Mouse (Mus musculus): ENCODE measurements around the gene Tjap1. TPM values are rescaled to one million over a fixed set of nuclear protein-coding genes. Genes with fewer than 3 reads are reported as not detected.

Gene Tjap1
- total and polyA plus RNA-seq, 3 experiments = 12.9 to 41.2 TPM; not detected in 1

DNA sequence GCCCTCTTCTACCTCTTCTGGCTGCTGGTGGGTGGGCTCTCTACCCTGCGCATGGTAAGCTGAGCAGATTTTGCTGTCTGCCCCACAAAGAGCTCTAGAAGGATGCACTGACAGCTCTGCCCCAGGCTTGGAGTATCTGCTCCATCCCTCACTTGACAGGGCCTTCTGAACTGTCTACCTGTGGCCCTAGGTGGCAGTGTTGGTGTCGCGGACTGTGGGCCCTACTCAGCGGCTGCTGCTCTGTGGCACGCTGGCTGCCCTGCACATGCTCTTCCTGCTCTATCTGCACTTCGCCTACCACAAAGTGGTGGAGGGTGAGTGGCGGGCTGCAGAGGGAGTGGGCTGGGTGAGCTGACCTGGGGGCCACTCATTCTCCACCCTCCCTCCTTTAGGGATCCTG, 31.7 kb downstream of the Tjap1 start:
- peaks cover 2 to 12% of the 10 kb centered on the region in 2 experiments; a peak in 2 of 4 replicates for H3K36me3 ChIP-seq (ENCODE audit: control insufficient read depth in 1 of 2, insufficient read depth in 2 of 2, low read length in 2 of 2)
- peak in 1 of 3 experiments; percentile 23; a peak in 1 of 6 replicates for TF ChIP-seq CTCF (IDR thresholded peaks at IDR 0.05 in 2 of 3, conservative IDR thresholded peaks at IDR 0.05 in 1 of 3; ENCODE audit: control insufficient read depth in 1 of 3, insufficient read depth in 1 of 3, low read depth in 2 of 3, low read length in 3 of 3, poor library complexity in 1 of 3, severe bottlenecking in 1 of 3)
- TF ChIP-seq NELFE (IDR thresholded peaks at IDR 0.05; ENCODE audit: low read depth, low read length) = no peak
- no peaks in the 10 kb centered on the region for H3K27me3 ChIP-seq (ENCODE audit: control insufficient read depth in 1 of 2, insufficient read depth in 2 of 2, low read length in 2 of 2)
- H3K9me3 ChIP-seq (replicated peaks; ENCODE audit: insufficient read depth, low read length) = no peaks in the 10 kb centered on the region
- H3K27ac ChIP-seq (ENCODE audit: control insufficient read depth, low read depth, low read length) = no peak overlapping the region
- peaks cover 27% of the 10 kb centered on the region for H3K79me2 ChIP-seq (ENCODE audit: control insufficient read depth, insufficient read depth, low read length, poor library complexity)
- DNase-seq (ENCODE audit: low read depth, low spot score) = no peak
- H3K9ac ChIP-seq (ENCODE audit: control insufficient read depth, low read depth, low read length, poor library complexity, severe bottlenecking) = no peak overlapping the region
- H3K4me3 ChIP-seq (ENCODE audit: control insufficient read depth in 1 of 2, insufficient read depth in 1 of 2, low read depth in 2 of 2, low read length in 2 of 2) = no peak overlapping the region
- peaks cover 0 to 20% of the 10 kb centered on the region in 2 experiments; a peak in 2 of 4 replicates for H3K4me1 ChIP-seq (ENCODE audit: control insufficient read depth in 1 of 2, insufficient read depth in 2 of 2, low read length in 2 of 2)

DNA sequence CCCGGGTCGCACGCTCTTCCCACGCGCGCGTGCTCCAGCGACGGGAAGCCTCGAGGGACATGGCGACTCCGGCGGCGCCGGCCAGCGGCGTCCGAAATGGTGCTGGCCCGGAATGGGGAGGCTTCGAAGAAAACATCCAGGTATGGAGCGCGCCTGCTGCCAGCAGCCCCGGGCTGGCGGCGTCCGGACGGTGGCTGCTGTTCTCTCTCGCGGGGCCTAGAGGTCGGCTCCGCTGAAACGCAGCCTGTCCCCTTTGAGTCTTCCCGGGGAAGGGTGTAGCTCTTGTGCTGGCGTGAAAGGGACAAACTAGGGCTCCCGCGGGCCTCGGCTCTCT, 34.7 kb downstream of the Tjap1 start:
- H3K36me3 ChIP-seq (ENCODE audit: control insufficient read depth in 1 of 2, insufficient read depth in 2 of 2, low read length in 2 of 2) = peaks cover 3 to 14% of the 10 kb centered on the region in 2 experiments; a peak in 2 of 4 replicates
- H3K9me3 ChIP-seq (replicated peaks; ENCODE audit: insufficient read depth, low read length) = no peaks in the 10 kb centered on the region
- H3K27me3 ChIP-seq (ENCODE audit: control insufficient read depth in 1 of 2, insufficient read depth in 2 of 2, low read length in 2 of 2) = no peaks in the 10 kb centered on the region
- peaks cover 0 to 17% of the 10 kb centered on the region in 2 experiments; a peak in 2 of 4 replicates for H3K4me1 ChIP-seq (ENCODE audit: control insufficient read depth in 1 of 2, insufficient read depth in 2 of 2, low read length in 2 of 2)
- DNase-seq (ENCODE audit: low read depth, low spot score) = no peak
- peak overlapping the region; percentile 89 for H3K9ac ChIP-seq (ENCODE audit: control insufficient read depth, low read depth, low read length, poor library complexity, severe bottlenecking)
- H3K4me3 ChIP-seq (ENCODE audit: control insufficient read depth in 1 of 2, insufficient read depth in 1 of 2, low read depth in 2 of 2, low read length in 2 of 2) = peak overlapping the region; percentile 89 to 91
- TF ChIP-seq MAFK (IDR thresholded peaks at IDR 0.05; ENCODE audit: borderline replicate concordance, low read depth, low read length) (no peak), CHD1 (IDR thresholded peaks at IDR 0.05; ENCODE audit: low read depth, low read length) (no peak), POLR2AphosphoS2 (IDR thresholded peaks at IDR 0.05; ENCODE audit: low read length) (no peak), POLR2A (IDR thresholded peaks at IDR 0.05; ENCODE audit: control insufficient read depth in 1 of 2, insufficient read depth in 1 of 2, low read depth in 1 of 2, low read length in 2 of 2, poor library complexity in 1 of 2) (peak in 1 of 2 experiments; percentile 41; a peak in 2 of 4 replicates), EP300 (IDR thresholded peaks at IDR 0.05; ENCODE audit: low read depth in 1 of 2, low read length in 2 of 2) (0 out of 4 replicates have a peak, but pooled peaks of 1 of the 2 experiments have one; percentile 0)
- peaks cover 29% of the 10 kb centered on the region for H3K79me2 ChIP-seq (ENCODE audit: control insufficient read depth, insufficient read depth, low read length, poor library complexity)
- H3K27ac ChIP-seq (ENCODE audit: control insufficient read depth, low read depth, low read length) = peak overlapping the region; percentile 20; the same call in 1 of the 2 replicates

DNA sequence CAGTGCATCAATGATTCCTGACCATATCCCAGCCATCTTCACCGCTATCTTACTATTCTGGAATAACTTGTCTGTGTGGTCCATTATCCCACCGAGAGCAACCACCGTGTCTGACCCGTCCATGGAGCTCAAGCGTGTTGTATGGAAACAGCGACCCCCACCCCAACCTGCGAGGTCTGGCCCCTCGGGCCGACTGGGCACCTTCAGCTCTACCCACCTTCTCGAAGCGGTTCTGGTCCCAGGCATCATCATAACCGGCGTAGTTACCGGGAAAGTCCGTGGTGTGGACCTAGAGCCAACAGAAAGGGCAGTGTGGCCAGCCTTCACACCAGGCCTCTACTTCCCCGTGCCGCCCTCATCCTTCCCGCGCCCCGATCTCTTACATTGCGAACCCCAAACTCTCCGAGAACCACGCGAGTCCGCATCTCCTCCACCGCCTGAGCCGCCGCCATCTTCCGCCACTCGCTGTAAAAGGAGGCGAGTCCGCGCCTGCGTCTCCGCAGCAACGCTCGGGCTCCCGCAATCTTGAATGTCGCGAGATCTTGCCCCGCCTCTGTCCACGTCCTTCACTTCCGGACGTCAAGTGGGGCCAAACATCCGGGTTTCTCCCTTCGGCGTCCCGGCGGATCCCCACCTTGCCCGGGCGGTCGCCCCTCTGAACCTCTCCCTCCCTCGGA, 35.2 kb downstream of the Tjap1 start, which contains the start of the genes Polr1c and Yipf3:
Gene Polr1c (minus strand): TSS at position 543 of the 677 bp plus-strand sequence.
Gene Yipf3 (plus strand): TSS at position 569 of the 677 bp plus-strand sequence.
- Histone ChIP-seq H3K27ac (ENCODE audit: control insufficient read depth, low read depth, low read length) (peak within 1 kb of the TSS; percentile 48), H3K4me3 (ENCODE audit: control insufficient read depth in 1 of 2, insufficient read depth in 1 of 2, low read depth in 2 of 2, low read length in 2 of 2) (peak within 1 kb of the TSS; percentile 89 to 91), H3K36me3 (ENCODE audit: control insufficient read depth in 1 of 2, insufficient read depth in 2 of 2, low read length in 2 of 2) (peaks cover 3 to 14% of the 10 kb centered on the region in 2 experiments; a peak in 3 of 4 replicates), H3K4me1 (ENCODE audit: control insufficient read depth in 1 of 2, insufficient read depth in 2 of 2, low read length in 2 of 2) (peaks cover 0 to 14% of the 10 kb centered on the region in 2 experiments; a peak in 2 of 4 replicates), H3K27me3 (ENCODE audit: control insufficient read depth in 1 of 2, insufficient read depth in 2 of 2, low read length in 2 of 2) (no peaks in the 10 kb centered on the region), H3K9ac (ENCODE audit: control insufficient read depth, low read depth, low read length, poor library complexity, severe bottlenecking) (peak within 1 kb of the TSS; percentile 89), H3K79me2 (ENCODE audit: control insufficient read depth, insufficient read depth, low read length, poor library complexity) (peaks cover 29% of the 10 kb centered on the region), H3K9me3 (replicated peaks; ENCODE audit: insufficient read depth, low read length) (no peaks in the 10 kb centered on the region)
- peak; percentile 96 for DNase-seq (ENCODE audit: low read depth, low spot score)
- TF ChIP-seq TBP (IDR thresholded peaks at IDR 0.05; ENCODE audit: low read depth, low read length) (peak; percentile 75), SMC3 (IDR thresholded peaks at IDR 0.05; ENCODE audit: low read depth, low read length) (no peak), ZKSCAN1 (IDR thresholded peaks at IDR 0.05; ENCODE audit: low read depth, low read length) (0 out of 2 replicates have a peak, but pooled peaks have one; percentile 46), CHD2 (IDR thresholded peaks at IDR 0.05; ENCODE audit: low read length) (peak; percentile 98), MYB (IDR thresholded peaks at IDR 0.05; ENCODE audit: low read depth, low read length) (no peak), ZMIZ1 (IDR thresholded peaks at IDR 0.05; ENCODE audit: low read depth, low read length) (peak; percentile 75; the same call in 1 of the 2 replicates), ETS1 (IDR thresholded peaks at IDR 0.05; ENCODE audit: low read depth, low read length) (0 out of 2 replicates have a peak, but pooled peaks have one; percentile 24), POLR2AphosphoS5 (IDR thresholded peaks at IDR 0.05; ENCODE audit: borderline replicate concordance, low read depth, low read length) (0 out of 2 replicates have a peak, but pooled peaks have one; percentile 6), CHD1 (IDR thresholded peaks at IDR 0.05; ENCODE audit: low read depth, low read length) (0 out of 2 replicates have a peak, but pooled peaks have one; percentile 33), MAX (IDR thresholded peaks at IDR 0.05; ENCODE audit: low read length) (0 out of 2 replicates have a peak, but pooled peaks have one; percentile 43), TAL1 (IDR thresholded peaks at IDR 0.05; ENCODE audit: low read length) (no peak), EP300 (IDR thresholded peaks at IDR 0.05; ENCODE audit: low read depth in 1 of 2, low read length in 2 of 2) (0 out of 4 replicates have a peak, but pooled peaks of 1 of the 2 experiments have one; percentile 4), ELF1 (IDR thresholded peaks at IDR 0.05; ENCODE audit: low read depth, low read length) (peak; percentile 89), TCF12 (IDR thresholded peaks at IDR 0.05; ENCODE audit: low read depth, low read length) (peak; percentile 56), NRF1 (IDR thresholded peaks at IDR 0.05; ENCODE audit: insufficient read depth, low read depth, low read length, poor library complexity, severe bottlenecking) (peak; percentile 76), USF2 (IDR thresholded peaks at IDR 0.05; ENCODE audit: borderline replicate concordance in 1 of 2, insufficient read depth in 1 of 2, low read depth in 1 of 2, low read length in 2 of 2) (no peak), SIN3A (IDR thresholded peaks at IDR 0.05; ENCODE audit: low read length) (no peak; the same call in 1 of the 2 replicates), POLR2A (IDR thresholded peaks at IDR 0.05; ENCODE audit: control insufficient read depth in 1 of 2, insufficient read depth in 1 of 2, low read depth in 1 of 2, low read length in 2 of 2, poor library complexity in 1 of 2) (peak; percentile 80 to 92)

Data from MEL (cell line).